Mouse (Mus musculus): ENCODE measurements around the gene Iqcj. TPM values are rescaled to one million over a fixed set of nuclear protein-coding genes. Genes with fewer than 3 reads are reported as not detected.

Gene Iqcj
- 0.41 and 0.83 TPM in 2 replicates for polyA plus RNA-seq (2015; fragmentation: Nextera tagmentation; extraction: Ambion mirVana)

DNA sequence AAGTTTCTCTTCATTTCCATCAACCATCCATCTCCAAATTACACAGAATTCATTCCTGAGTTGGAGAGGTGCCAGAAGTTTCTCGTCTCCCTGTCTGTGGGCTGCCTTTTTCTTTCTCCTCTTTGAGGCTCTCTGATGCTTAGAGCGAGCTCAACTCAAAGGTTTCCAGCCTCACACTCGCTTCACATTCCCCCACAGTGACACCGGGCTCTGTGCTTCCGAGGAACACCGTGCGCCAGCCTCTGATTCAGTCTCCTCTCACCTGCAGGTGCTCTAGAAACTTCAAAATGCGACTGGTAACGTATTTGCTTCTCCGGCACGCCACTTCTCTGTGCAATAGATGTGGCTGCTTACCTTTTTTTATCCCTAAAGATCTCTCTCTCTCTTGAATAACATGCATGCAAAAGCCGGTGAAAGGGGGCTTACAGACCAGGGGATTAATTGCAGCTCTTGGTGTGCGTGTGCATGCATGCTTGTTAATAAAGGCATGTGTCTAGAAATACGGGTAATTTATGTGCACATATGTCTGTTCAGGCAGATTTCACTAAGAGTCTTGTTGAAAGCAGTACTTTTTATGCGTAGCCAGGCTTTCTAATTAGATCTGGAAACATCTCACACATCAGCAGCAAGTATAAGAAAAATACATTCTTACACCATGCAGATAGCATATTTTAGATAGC lies at the start of gene Iqcj, which contains the start of gene Iqschfp:
Iqcj (plus strand) TSS at position 195 of the 680 bp plus-strand sequence.
Iqschfp (plus strand) TSS at position 207 of the 680 bp plus-strand sequence.
- no peaks in the 10 kb centered on the region for H3K36me3 ChIP-seq (ENCODE audit: poor library complexity, severe bottlenecking)
- H3K4me3 ChIP-seq: peak within 1 kb of the TSS; percentile 36
- ATAC-seq: peak; percentile 67
- no peaks in the 10 kb centered on the region for H3K27me3 ChIP-seq
- no peaks in the 10 kb centered on the region for H3K9me3 ChIP-seq (replicated peaks)
- H3K4me2 ChIP-seq: peak within 1 kb of the TSS; percentile 62
- H3K9ac ChIP-seq: peak within 1 kb of the TSS; percentile 53
- H3K27ac ChIP-seq: peak within 1 kb of the TSS; percentile 52
- H3K4me1 ChIP-seq: peaks cover 24% of the 10 kb centered on the region
- 12% methylated on average over 15 of the region's 15 CpGs for WGBS

DNA sequence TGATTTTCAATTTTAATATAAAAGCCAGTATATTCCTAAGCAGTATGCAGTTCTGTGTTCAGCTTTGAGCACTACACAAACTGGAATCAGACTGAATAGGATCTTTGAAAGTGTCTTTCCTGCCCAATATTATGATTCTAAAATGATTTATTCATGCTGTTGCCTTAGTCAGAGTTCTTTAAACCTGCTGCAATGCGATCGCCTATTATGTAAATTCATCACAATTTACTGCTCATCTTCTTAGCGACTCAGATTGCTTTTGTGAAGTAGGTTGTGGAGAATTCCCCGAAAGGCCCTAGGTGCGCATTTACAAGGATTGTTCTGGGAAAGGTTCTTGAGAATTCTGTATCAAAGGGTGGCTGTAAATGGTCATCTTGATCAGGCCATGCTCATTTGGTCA lies 39.6 kb upstream of the Iqcj start:
- 87% methylated on average over 5 of the region's 5 CpGs for WGBS
- no peaks in the 10 kb centered on the region for H3K27me3 ChIP-seq
- H3K4me1 ChIP-seq: no peaks in the 10 kb centered on the region

DNA sequence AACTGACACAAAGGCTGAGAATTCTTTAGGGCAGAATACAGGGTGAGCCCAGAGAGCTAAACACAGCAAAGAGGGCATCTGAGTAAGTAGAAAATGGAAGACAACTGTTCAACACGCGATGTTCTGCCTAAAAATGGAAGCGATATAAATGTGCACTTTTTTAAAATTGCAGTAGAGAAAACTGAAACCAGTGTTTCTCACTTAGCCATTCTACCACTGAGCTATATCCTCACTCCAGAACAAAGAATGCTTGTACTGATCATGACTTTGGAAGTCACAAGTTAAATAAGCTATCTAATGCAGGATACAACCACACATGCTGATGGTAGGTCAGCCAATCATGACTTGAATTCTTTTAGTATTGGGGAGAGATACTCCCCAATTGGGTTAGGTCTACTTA lies 30.5 kb upstream of the Iqcj start:
- Histone ChIP-seq H3K36me3 (ENCODE audit: poor library complexity, severe bottlenecking) (no peaks in the 10 kb centered on the region), H3K27ac (no peak overlapping the region), H3K9me3 (replicated peaks) (no peaks in the 10 kb centered on the region), H3K9ac (no peak overlapping the region), H3K4me3 (no peak overlapping the region), H3K4me2 (no peak overlapping the region), H3K27me3 (no peaks in the 10 kb centered on the region), H3K4me1 (no peaks in the 10 kb centered on the region)
- WGBS: 92% methylated on average over 3 of the region's 3 CpGs
- ATAC-seq: no peak

More for the DNA sequence above, 39.6 kb upstream of the Iqcj start:
- H3K4me3 ChIP-seq: no peak overlapping the region
- H3K9ac ChIP-seq: no peak overlapping the region
- no peak overlapping the region for H3K27ac ChIP-seq
- H3K36me3 ChIP-seq (ENCODE audit: poor library complexity, severe bottlenecking): no peaks in the 10 kb centered on the region
- H3K4me2 ChIP-seq: no peak overlapping the region
- H3K9me3 ChIP-seq (replicated peaks): no peaks in the 10 kb centered on the region
- ATAC-seq: no peak

DNA sequence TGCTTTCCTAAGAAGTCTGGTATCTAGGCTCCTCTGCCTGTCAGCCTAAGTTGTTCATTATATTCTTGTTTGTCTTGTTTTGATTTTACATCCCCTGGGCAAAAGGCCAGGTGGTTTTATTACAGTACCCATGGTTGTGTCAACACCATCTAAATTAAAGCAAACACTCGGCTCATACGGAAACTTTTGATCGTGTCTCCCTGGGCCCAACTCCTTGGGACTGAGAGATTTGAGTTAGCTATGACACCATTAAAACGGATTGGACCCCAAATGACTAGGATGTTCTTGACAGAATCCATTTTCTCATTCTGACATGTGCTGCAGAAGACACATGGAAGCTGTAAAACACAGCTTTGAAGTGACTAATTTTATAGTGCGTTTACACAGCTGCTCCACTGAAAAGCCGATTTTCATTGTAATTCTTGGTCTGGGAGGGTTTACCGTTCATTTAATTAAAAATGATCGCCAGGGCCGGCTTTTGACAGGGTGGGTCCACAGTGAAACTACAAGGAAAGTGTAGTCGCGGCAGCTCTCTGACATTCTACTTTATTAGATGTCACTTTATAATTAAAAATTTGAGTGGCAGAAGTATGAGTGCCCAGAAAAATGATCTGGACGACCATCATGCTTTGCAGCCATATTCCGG lies 24.5 kb upstream of the Iqcj start:
- H3K9ac ChIP-seq: no peak overlapping the region
- no peak for ATAC-seq
- H3K27ac ChIP-seq: no peak overlapping the region
- H3K27me3 ChIP-seq: no peaks in the 10 kb centered on the region
- 83% methylated on average over 13 of the region's 13 CpGs for WGBS
- H3K4me3 ChIP-seq: no peak overlapping the region
- no peaks in the 10 kb centered on the region for H3K9me3 ChIP-seq (replicated peaks)
- no peaks in the 10 kb centered on the region for H3K4me1 ChIP-seq
- H3K4me2 ChIP-seq: no peak overlapping the region
- no peaks in the 10 kb centered on the region for H3K36me3 ChIP-seq (ENCODE audit: poor library complexity, severe bottlenecking)

- Histone ChIP-seq H3K36me3 (ENCODE audit: poor library complexity, severe bottlenecking) (no peaks in the 10 kb centered on the region), H3K9me3 (replicated peaks) (no peaks in the 10 kb centered on the region), H3K4me3 (no peak overlapping the region), H3K9ac (no peak overlapping the region), H3K27me3 (no peaks in the 10 kb centered on the region), H3K27ac (no peak overlapping the region), H3K4me1 (no peaks in the 10 kb centered on the region), H3K4me2 (no peak overlapping the region)
- 50% methylated on average over 1 of the region's 1 CpGs for WGBS
- ATAC-seq: no peak
These were observed 22.6 kb upstream of the Iqcj start for GRCm38 (mm10) chr3:67869424-67869823.

DNA sequence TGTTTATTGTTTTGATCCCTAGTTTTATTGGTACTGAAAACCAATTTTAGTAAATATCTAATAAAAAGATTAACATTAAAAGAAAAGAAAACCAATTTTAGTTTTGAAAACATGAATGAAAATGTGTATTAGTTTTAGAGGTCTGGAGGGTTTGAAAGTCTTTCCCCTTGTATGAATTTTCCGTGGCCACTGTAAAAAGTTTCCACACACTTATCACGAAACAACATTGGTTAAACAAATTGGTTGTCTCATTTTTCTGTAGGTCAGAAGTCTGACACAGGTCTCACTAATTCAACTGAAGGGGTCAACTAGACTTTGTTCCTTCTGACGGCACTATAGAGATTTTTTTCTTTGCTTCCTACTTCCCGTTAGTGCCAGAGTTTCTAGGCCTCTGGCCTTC lies 14.8 kb upstream of the Iqcj start:
- H3K9me3 ChIP-seq (replicated peaks): no peaks in the 10 kb centered on the region
- H3K9ac ChIP-seq: no peak overlapping the region
- H3K4me3 ChIP-seq: no peak overlapping the region
- H3K27me3 ChIP-seq: no peaks in the 10 kb centered on the region
- H3K36me3 ChIP-seq (ENCODE audit: poor library complexity, severe bottlenecking): no peaks in the 10 kb centered on the region
- ATAC-seq: no peak
- no peak overlapping the region for H3K27ac ChIP-seq
- no peak overlapping the region for H3K4me2 ChIP-seq
- WGBS: 82% methylated on average over 4 of the region's 4 CpGs
- H3K4me1 ChIP-seq: no peaks in the 10 kb centered on the region

DNA sequence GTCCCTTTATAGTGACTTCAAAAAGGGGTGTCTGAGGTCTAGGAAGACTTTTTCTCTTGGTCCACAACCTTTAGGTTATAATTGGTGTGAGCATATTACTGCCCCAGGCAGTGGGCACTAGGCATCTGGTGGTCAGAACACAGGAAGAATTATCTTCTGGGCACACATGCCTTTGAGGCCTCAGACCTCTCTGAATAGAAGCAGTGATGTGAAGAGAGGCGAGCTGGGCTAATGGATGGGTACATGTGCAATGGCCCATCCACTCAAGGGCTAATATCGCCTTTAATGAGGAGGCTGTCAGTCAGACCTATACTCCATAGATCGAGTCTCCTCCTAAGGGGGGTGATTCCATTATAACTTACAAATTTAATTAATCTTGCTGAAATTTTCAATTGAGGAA lies 7.7 kb upstream of the Iqcj start:
- no peaks in the 10 kb centered on the region for H3K36me3 ChIP-seq (ENCODE audit: poor library complexity, severe bottlenecking)
- H3K27ac ChIP-seq: no peak overlapping the region
- no peak overlapping the region for H3K9ac ChIP-seq
- 29% methylated on average over 3 of the region's 3 CpGs for WGBS
- ATAC-seq: 0 out of 2 replicates have a peak, but pooled peaks have one; percentile 33
- peaks cover 13% of the 10 kb centered on the region; the same call in 1 of the 2 replicates for H3K4me1 ChIP-seq
- H3K4me2 ChIP-seq: no peak overlapping the region
- no peaks in the 10 kb centered on the region for H3K27me3 ChIP-seq
- no peaks in the 10 kb centered on the region for H3K9me3 ChIP-seq (replicated peaks)
- no peak overlapping the region for H3K4me3 ChIP-seq

GRCm38 (mm10) chr3:67886176-67886575 lies 5.8 kb upstream of the Iqcj start:
- H3K27me3 ChIP-seq: no peaks in the 10 kb centered on the region
- H3K4me1 ChIP-seq: peaks cover 15% of the 10 kb centered on the region; the same call in 1 of the 2 replicates
- no peak overlapping the region for H3K4me3 ChIP-seq
- no peak overlapping the region; the same call in 1 of the 2 replicates for H3K27ac ChIP-seq
- 80% methylated on average over 1 of the region's 1 CpGs for WGBS
- no peak overlapping the region for H3K4me2 ChIP-seq
- H3K9me3 ChIP-seq (replicated peaks): no peaks in the 10 kb centered on the region
- H3K9ac ChIP-seq: no peak overlapping the region
- no peaks in the 10 kb centered on the region for H3K36me3 ChIP-seq (ENCODE audit: poor library complexity, severe bottlenecking)
- no peak for ATAC-seq

GRCm38 (mm10) chr3:67887251-67887650 lies 4.8 kb upstream of the Iqcj start:
- peaks cover 25% of the 10 kb centered on the region for H3K4me1 ChIP-seq
- no peaks in the 10 kb centered on the region for H3K9me3 ChIP-seq (replicated peaks)
- no peak overlapping the region for H3K9ac ChIP-seq
- no peaks in the 10 kb centered on the region for H3K27me3 ChIP-seq
- no peak overlapping the region for H3K4me3 ChIP-seq
- H3K36me3 ChIP-seq (ENCODE audit: poor library complexity, severe bottlenecking): no peaks in the 10 kb centered on the region
- H3K4me2 ChIP-seq: no peak overlapping the region
- ATAC-seq: no peak
- no peak overlapping the region for H3K27ac ChIP-seq

DNA sequence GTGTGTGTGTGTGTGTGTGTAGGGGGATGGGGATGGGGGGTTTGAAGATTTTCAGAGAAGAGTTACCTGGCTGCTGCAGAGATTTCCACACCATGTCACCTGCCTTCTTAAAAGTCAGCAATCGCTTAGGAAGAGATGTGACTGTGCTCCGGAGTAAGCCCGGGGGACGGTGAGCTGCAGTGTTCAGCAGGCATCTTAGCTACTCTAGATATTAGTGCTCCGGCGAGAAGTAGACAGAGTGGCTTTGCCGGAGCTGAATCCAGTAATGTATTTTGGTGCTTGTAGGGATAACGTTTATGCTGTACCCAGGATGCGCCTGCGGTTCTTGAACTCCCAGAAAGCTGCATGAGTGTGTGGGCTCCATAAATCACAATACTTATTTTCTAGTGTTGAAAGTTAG lies 748 bp downstream of the Iqcj start:
- ATAC-seq: peak; percentile 57
- H3K27ac ChIP-seq: peak overlapping the region; percentile 12; the same call in 1 of the 2 replicates
- 0 out of 2 replicates have a peak overlapping the region, but pooled peaks have one; percentile 53 for H3K9ac ChIP-seq
- no peaks in the 10 kb centered on the region for H3K27me3 ChIP-seq
- H3K4me2 ChIP-seq: peak overlapping the region; percentile 62
- H3K4me1 ChIP-seq: peaks cover 24% of the 10 kb centered on the region
- no peaks in the 10 kb centered on the region for H3K9me3 ChIP-seq (replicated peaks)
- WGBS: 64% methylated on average over 10 of the region's 10 CpGs
- no peaks in the 10 kb centered on the region for H3K36me3 ChIP-seq (ENCODE audit: poor library complexity, severe bottlenecking)
- peak overlapping the region; percentile 36 for H3K4me3 ChIP-seq

DNA sequence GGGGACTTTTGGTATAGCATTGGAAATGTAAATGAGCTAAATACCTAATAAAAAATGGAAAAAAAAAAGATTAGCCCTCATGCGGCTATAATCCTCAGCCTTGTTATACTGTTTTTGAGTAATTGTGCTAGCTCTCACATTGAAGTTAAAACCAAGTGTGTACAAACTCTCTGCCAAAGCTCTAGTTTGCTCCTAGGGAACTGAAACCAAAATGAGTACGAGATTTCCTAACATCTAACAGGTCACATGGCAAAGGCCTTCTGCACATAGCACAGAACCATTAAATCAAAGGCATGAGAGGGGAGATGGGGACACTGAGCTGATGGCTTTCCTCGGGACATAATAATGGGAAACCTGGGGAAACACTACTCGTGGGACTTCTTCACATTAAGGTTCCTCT lies 10.5 kb downstream of the Iqcj start:
- Histone ChIP-seq H3K4me1 (no peaks in the 10 kb centered on the region), H3K27me3 (no peaks in the 10 kb centered on the region), H3K9ac (no peak overlapping the region), H3K4me3 (no peak overlapping the region), H3K4me2 (no peak overlapping the region), H3K9me3 (replicated peaks) (no peaks in the 10 kb centered on the region), H3K27ac (no peak overlapping the region), H3K36me3 (ENCODE audit: poor library complexity, severe bottlenecking) (no peaks in the 10 kb centered on the region)
- WGBS: 78% methylated on average over 4 of the region's 4 CpGs
- ATAC-seq: no peak

- H3K4me3 ChIP-seq: no peak overlapping the region
These were observed 16.6 kb downstream of the Iqcj start for GRCm38 (mm10) chr3:67908586-67908985.

More at GRCm38 (mm10) chr3:67908586-67908985, 16.6 kb downstream of the Iqcj start:
- Histone ChIP-seq H3K27ac (no peak overlapping the region), H3K4me2 (no peak overlapping the region), H3K9ac (no peak overlapping the region), H3K4me1 (no peaks in the 10 kb centered on the region), H3K27me3 (no peaks in the 10 kb centered on the region), H3K9me3 (replicated peaks) (no peaks in the 10 kb centered on the region), H3K36me3 (ENCODE audit: poor library complexity, severe bottlenecking) (no peaks in the 10 kb centered on the region)
- 81% methylated on average over 2 of the region's 2 CpGs for WGBS
- no peak for ATAC-seq
